Mouse (Mus musculus) spleen, adult 2 months (tissue): ENCODE measurements at regions not wholly inside any gene's neighbourhood (a gene's known extent, or its start where the extent isn't known, plus 50 kb on each side); places are given as distances from the start of the nearest gene placed in this dataset.

ENCODE experiments used
- DNase-seq, 2 experiments: peaks; one replicate each; pipeline versions ENCODE4 v3.0.0 to v3.0.0-alpha.2; 2012 to 2021; ENCODE audit warnings: low spot score in 2 of 2, low read depth in 1 of 2
- H3K27ac ChIP-seq: fragments of 200-500 bp; 2 replicates; pipeline ENCODE4 v1.5.1; 2012; ENCODE audit warnings: low read length, inconsistent platforms; ENCODE audit not compliant: insufficient read depth
- H3K27me3 ChIP-seq: fragments of 200-500 bp; 2 replicates; pipeline ENCODE4 v1.6.1; 2012; ENCODE audit warnings: mild to moderate bottlenecking, moderate library complexity, low read length, inconsistent platforms; ENCODE audit not compliant: control insufficient read depth, insufficient read depth
- H3K36me3 ChIP-seq: fragments of 200-500 bp; 2 replicates; pipeline ENCODE4 v1.6.1; 2012; ENCODE audit warnings: mild to moderate bottlenecking, low read length, inconsistent platforms; ENCODE audit not compliant: control insufficient read depth, insufficient read depth
- H3K4me1 ChIP-seq: fragments of 200-500 bp; 2 replicates; pipeline ENCODE4 v1.6.1; 2011; ENCODE audit warnings: inconsistent platforms; ENCODE audit not compliant: control insufficient read depth, insufficient read depth, insufficient read length
- H3K4me3 ChIP-seq: fragments of 200-500 bp; 2 replicates; pipeline ENCODE4 v1.5.1; 2011; ENCODE audit warnings: mild to moderate bottlenecking, inconsistent platforms; ENCODE audit not compliant: insufficient read depth, insufficient read length; ENCODE audit errors: extremely low read depth
- CTCF ChIP-seq: fragments of 200-500 bp; IDR thresholded peaks from 2 replicates; pipeline ENCODE4 v1.5.1; 2011; ENCODE audit warnings: mild to moderate bottlenecking, inconsistent platforms; ENCODE audit not compliant: insufficient read depth, insufficient read length, insufficient replicate concordance; ENCODE audit errors: extremely low read depth
- POLR2A ChIP-seq: fragments of 200-500 bp; IDR thresholded peaks from 2 replicates; pipeline ENCODE4 v1.6.1; 2011; ENCODE audit warnings: low read depth, low read length, inconsistent platforms
- WGBS: fragments of 180-500 bp; shearing (Covaris S2); methylation state at CpG from one replicate; pipeline ENCODE4 v1.1.7; 2018; 5-methylcytosine and 5-hydroxymethylcytosine counted together

- Histone ChIP-seq H3K4me1 (no peaks in the 10 kb centered on the region), H3K27ac (no peak overlapping the region), H3K27me3 (no peaks in the 10 kb centered on the region), H3K36me3 (no peaks in the 10 kb centered on the region), H3K4me3 (no peak overlapping the region)
- 86% methylated on average over 5 of the region's 5 CpGs for WGBS
- no peak for DNase-seq
- no peak for TF ChIP-seq CTCF
- no peak for TF ChIP-seq POLR2A
These were observed 279.1 kb downstream of the Tns1 start for GRCm38 (mm10) chr1:73845115-73845514.

- Histone ChIP-seq H3K27ac (no peak overlapping the region), H3K27me3 (no peaks in the 10 kb centered on the region), H3K4me3 (no peak overlapping the region), H3K36me3 (no peaks in the 10 kb centered on the region), H3K4me1 (no peaks in the 10 kb centered on the region)
- WGBS: 69% methylated on average over 3 of the region's 3 CpGs
- TF ChIP-seq CTCF: no peak
- TF ChIP-seq POLR2A: no peak
- no peak for DNase-seq
These were observed 279.7 kb downstream of the Tns1 start for GRCm38 (mm10) chr1:73844574-73844973.

DNA sequence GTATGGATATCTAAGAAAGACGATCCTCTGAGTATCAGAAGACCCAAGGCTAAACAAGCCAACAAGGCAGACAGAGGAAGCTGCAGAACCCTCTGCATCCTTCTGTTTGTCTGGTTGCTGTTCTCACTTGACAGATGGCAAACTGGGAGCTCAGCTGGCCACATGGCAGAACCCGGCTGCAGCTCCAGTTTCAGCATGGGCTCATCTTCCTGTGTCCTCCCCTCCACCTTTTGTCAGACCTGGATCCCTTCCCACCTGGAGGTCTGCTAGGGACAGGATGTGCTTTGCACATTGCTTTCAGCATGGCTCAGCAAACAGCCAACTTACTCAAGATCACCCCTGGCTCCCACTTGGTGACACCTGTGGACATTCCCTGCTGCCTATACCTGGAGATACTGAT lies 284.9 kb downstream of the Tns1 start:
- 69% methylated on average over 2 of the region's 2 CpGs for WGBS
- no peaks in the 10 kb centered on the region for H3K4me1 ChIP-seq
- no peak overlapping the region for H3K27ac ChIP-seq
- no peak for DNase-seq
- H3K4me3 ChIP-seq: no peak overlapping the region
- TF ChIP-seq POLR2A (no peak), CTCF (no peak)
- H3K27me3 ChIP-seq: no peaks in the 10 kb centered on the region
- H3K36me3 ChIP-seq: no peaks in the 10 kb centered on the region

- TF ChIP-seq POLR2A (no peak), CTCF (no peak)
- H3K27ac ChIP-seq: no peak overlapping the region
- H3K4me3 ChIP-seq: no peak overlapping the region
- H3K36me3 ChIP-seq: no peaks in the 10 kb centered on the region
- H3K4me1 ChIP-seq: no peaks in the 10 kb centered on the region
- DNase-seq: no peak
- no peaks in the 10 kb centered on the region for H3K27me3 ChIP-seq
These were observed 287.6 kb downstream of the Tns1 start for GRCm38 (mm10) chr1:73836680-73837079.

- DNase-seq: no peak
- no peaks in the 10 kb centered on the region for H3K27me3 ChIP-seq
- 54% methylated on average over 1 of the region's 1 CpGs for WGBS
- H3K4me3 ChIP-seq: no peak overlapping the region
- no peak for TF ChIP-seq CTCF
- no peak for TF ChIP-seq POLR2A
- no peaks in the 10 kb centered on the region for H3K36me3 ChIP-seq
- no peak overlapping the region for H3K27ac ChIP-seq
- no peaks in the 10 kb centered on the region for H3K4me1 ChIP-seq
These were observed 289.7 kb downstream of the Tns1 start for GRCm38 (mm10) chr1:73834566-73834965.

GRCm38 (mm10) chr1:73830486-73831132 lies 293.6 kb downstream of the Tns1 start:
- WGBS: 87% methylated on average over 9 of the region's 9 CpGs
- DNase-seq: no peak

DNA sequence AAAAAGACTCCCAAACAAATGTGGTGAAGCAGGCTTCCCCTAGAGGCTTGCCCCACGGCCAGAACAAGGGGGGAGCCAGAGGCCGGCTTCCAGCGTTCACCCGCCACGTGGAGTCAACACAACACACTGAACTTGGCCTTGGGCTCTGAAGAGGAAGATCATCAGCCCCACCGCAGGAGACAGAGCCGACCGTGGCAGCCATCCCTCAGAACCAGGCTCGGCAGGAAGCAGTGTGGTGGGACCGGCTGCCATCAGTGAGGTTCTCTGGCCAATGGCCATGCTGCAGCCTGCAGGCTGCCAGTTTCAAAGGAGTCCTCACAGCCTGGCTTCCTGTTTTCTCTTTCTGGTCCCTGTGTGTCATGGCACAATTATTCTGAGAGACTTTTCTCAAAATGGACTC lies 295.3 kb downstream of the Tns1 start:
- DNase-seq: no peak
- 6% methylated on average over 10 of the region's 10 CpGs for WGBS
- Histone ChIP-seq H3K27me3 (no peaks in the 10 kb centered on the region), H3K27ac (no peak overlapping the region), H3K4me3 (no peak overlapping the region), H3K4me1 (peaks cover 3% of the 10 kb centered on the region; the same call in 1 of the 2 replicates), H3K36me3 (no peaks in the 10 kb centered on the region)
- TF ChIP-seq POLR2A (no peak), CTCF (no peak)

More at GRCm38 (mm10) chr1:73830486-73831132, 293.6 kb downstream of the Tns1 start:
- Histone ChIP-seq H3K36me3 (no peaks in the 10 kb centered on the region), H3K4me3 (no peak overlapping the region), H3K27ac (no peak overlapping the region), H3K4me1 (no peaks in the 10 kb centered on the region; the same call in 1 of the 2 replicates), H3K27me3 (no peaks in the 10 kb centered on the region)
- no peak for TF ChIP-seq POLR2A
- TF ChIP-seq CTCF: no peak
